Mouse (Mus musculus): Measurements from ENCODE around the gene Pqlc2.

Pqlc2 gene

GRCm38 (mm10) chr4:139310171-139310898, at the start of gene Pqlc2, which contains the start of gene Akr7a5:
TSS of gene Pqlc2 (minus strand) at chr4:139310708.
TSS of gene Akr7a5 (plus strand) at chr4:139310744.
- DNase-seq (ENCODE audit: low spot score in 2 of 2), result peak; percentile 97 to 98

GRCm38 (mm10) chr4:139357211-139357610, 46.7 kb upstream of the Pqlc2 start:
- DNase-seq (ENCODE audit: low spot score in 2 of 2), result no peak

GRCm38 (mm10) chr4:139352832-139353231, 42.3 kb upstream of the Pqlc2 start:
- DNase-seq (ENCODE audit: low spot score in 2 of 2), result no peak

GRCm38 (mm10) chr4:139351931-139352711, 41.6 kb upstream of the Pqlc2 start, which contains the start of the genes Mrto4, Emc1 and Ubr4:
TSS of gene Mrto4 (minus strand) at chr4:139352576.
TSS of gene Emc1 (plus strand) at chr4:139352587.
TSS of gene Ubr4 (plus strand) at chr4:139352609.
- peak; percentile 89 for DNase-seq (ENCODE audit: low spot score in 2 of 2)

- no peak for DNase-seq (ENCODE audit: low spot score in 2 of 2)
These were observed 35.0 kb upstream of the Pqlc2 start for GRCm38 (mm10) chr4:139345416-139346019.

- DNase-seq (ENCODE audit: low spot score in 2 of 2), result peak; percentile 11 to 28
These were observed 33.2 kb upstream of the Pqlc2 start for GRCm38 (mm10) chr4:139343718-139344117.

- DNase-seq (ENCODE audit: low spot score in 2 of 2), result no peak
These were observed 31.2 kb upstream of the Pqlc2 start for GRCm38 (mm10) chr4:139341556-139342233.

GRCm38 (mm10) chr4:139340835-139341234, 30.3 kb upstream of the Pqlc2 start:
- DNase-seq (ENCODE audit: low spot score in 2 of 2), result no peak

- DNase-seq (ENCODE audit: low spot score in 2 of 2), result no peak
These were observed 27.6 kb upstream of the Pqlc2 start for GRCm38 (mm10) chr4:139338145-139338544.

GRCm38 (mm10) chr4:139336822-139337483, 26.4 kb upstream of the Pqlc2 start:
- peak; percentile 29 to 47 for DNase-seq (ENCODE audit: low spot score in 2 of 2)

- no peak for DNase-seq (ENCODE audit: low spot score in 2 of 2)
These were observed 25.0 kb upstream of the Pqlc2 start for GRCm38 (mm10) chr4:139335507-139335906.

- DNase-seq (ENCODE audit: low spot score in 2 of 2), result no peak
These were observed 24.3 kb upstream of the Pqlc2 start for GRCm38 (mm10) chr4:139334631-139335295.

GRCm38 (mm10) chr4:139330605-139331004, 20.1 kb upstream of the Pqlc2 start:
- peak in 1 of 2 experiments; percentile 17 for DNase-seq (ENCODE audit: low spot score in 2 of 2)

GRCm38 (mm10) chr4:139319740-139320139, 9.2 kb upstream of the Pqlc2 start:
- DNase-seq (ENCODE audit: low spot score in 2 of 2), result no peak

- DNase-seq (ENCODE audit: low spot score in 2 of 2), result no peak
These were observed 7.9 kb upstream of the Pqlc2 start for GRCm38 (mm10) chr4:139318449-139318848.

- DNase-seq (ENCODE audit: low spot score in 2 of 2), result no peak
These were observed 2.1 kb upstream of the Pqlc2 start for GRCm38 (mm10) chr4:139312632-139313031.

GRCm38 (mm10) chr4:139311707-139312106, 1.2 kb upstream of the Pqlc2 start:
- no peak for DNase-seq (ENCODE audit: low spot score in 2 of 2)

GRCm38 (mm10) chr4:139310899-139311701, 592 bp upstream of the Pqlc2 start:
- DNase-seq (ENCODE audit: low spot score in 2 of 2), result no peak

GRCm38 (mm10) chr4:139309651-139310050, 857 bp downstream of the Pqlc2 start:
- no peak for DNase-seq (ENCODE audit: low spot score in 2 of 2)

GRCm38 (mm10) chr4:139307916-139308315, 2.6 kb downstream of the Pqlc2 start:
- no peak for DNase-seq (ENCODE audit: low spot score in 2 of 2)

Measured in frontal cortex, postnatal 36 days (tissue).